Mouse (Mus musculus) heart, embryonic 10.5 days (tissue): ENCODE measurements around the gene Clec2g. TPM values are rescaled to one million over a fixed set of nuclear protein-coding genes. Genes with fewer than 3 reads are reported as not detected.
"Not testable (repeated sequence)": the region's sequence is repeated elsewhere in the genome, so short reads cannot be mapped to it uniquely, and the experiment has no call there.

Experiments used
- DNase-seq: peaks from one replicate; pipeline ENCODE4 v3.0.0-alpha.2; 2017; ENCODE audit warnings: low spot score
- H3K27ac ChIP-seq: fragments of 300-500 bp; sonication (generic); 2 replicates; pipeline ENCODE4 v1.5.1; 2016; ENCODE audit warnings: mild to moderate bottlenecking
- H3K27me3 ChIP-seq: fragments of 300-500 bp; sonication (generic); 2 replicates; pipeline ENCODE4 v1.6.1; 2016; ENCODE audit warnings: mild to moderate bottlenecking; ENCODE audit not compliant: poor library complexity, insufficient read depth, severe bottlenecking
- H3K36me3 ChIP-seq: fragments of 300-500 bp; sonication (generic); 2 replicates; pipeline ENCODE4 v1.6.1; 2016; ENCODE audit warnings: mild to moderate bottlenecking, moderate library complexity
- H3K4me1 ChIP-seq: fragments of 300-500 bp; sonication (generic); 2 replicates; pipeline ENCODE4 v1.6.1; 2016; ENCODE audit warnings: mild to moderate bottlenecking
- H3K4me3 ChIP-seq: fragments of 300-500 bp; sonication (generic); 2 replicates; pipeline ENCODE4 v1.5.1; 2016; ENCODE audit warnings: mild to moderate bottlenecking, moderate library complexity
- H3K9me3 ChIP-seq: fragments of 300-500 bp; sonication (generic); 2 replicates; pipeline ENCODE4 v1.6.1; 2016; ENCODE audit warnings: mild to moderate bottlenecking, moderate library complexity
- WGBS: fragments of 180-500 bp; shearing (Covaris S2); methylation state at CpG from one replicate; pipeline ENCODE4 v1.1.7; 2016; 5-methylcytosine and 5-hydroxymethylcytosine counted together
- polyA plus RNA-seq: library from polyadenylated mRNA; unstranded; fragments of >200 nt; fragmentation: Nextera tagmentation; extraction: Ambion mirVana; gene quantifications from 2 replicates; pipeline ENCODE4 v1.2.1, GENCODE M21; 2016

Gene Clec2g
- polyA plus RNA-seq, 1 experiment from 2014 or later, result not detected

- H3K36me3 ChIP-seq, result no peaks in the 10 kb centered on the region
- no peaks in the 10 kb centered on the region for H3K4me1 ChIP-seq
- H3K4me3 ChIP-seq, result no peak overlapping the region
- DNase-seq, result no peak
- peaks cover 3% of the 10 kb centered on the region; the same call in 1 of the 2 replicates for H3K9me3 ChIP-seq
- H3K27ac ChIP-seq, result no peak overlapping the region
- no peaks in the 10 kb centered on the region for H3K27me3 ChIP-seq
- 70% methylated on average over 3 of the region's 3 CpGs for WGBS
Measured at GRCm38 (mm10) chr6:128945564-128945963, 11.4 kb downstream of the Clec2g start.

DNA sequence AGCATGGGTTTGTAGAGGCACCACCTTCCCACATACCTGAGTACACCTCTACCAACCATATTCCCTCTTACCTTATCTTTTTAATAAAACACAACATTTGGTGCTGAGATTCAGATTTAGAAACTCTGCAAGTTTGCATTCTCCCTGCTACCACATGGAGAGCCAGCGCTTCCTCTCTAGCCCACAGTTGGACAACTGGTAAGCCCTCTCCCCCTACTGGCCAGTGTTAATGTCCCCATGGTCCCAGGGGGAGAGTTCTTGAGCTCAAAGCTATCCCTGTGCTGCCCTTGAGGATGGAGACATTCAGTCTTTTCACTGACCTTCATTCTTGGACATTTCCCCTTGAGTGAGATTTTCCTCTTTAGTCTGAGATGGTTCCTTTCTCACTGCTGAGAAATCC, 26.9 kb downstream of the Clec2g start:
- H3K27ac ChIP-seq, result no peak overlapping the region
- no peaks in the 10 kb centered on the region for H3K4me1 ChIP-seq
- no peaks in the 10 kb centered on the region for H3K36me3 ChIP-seq
- DNase-seq, result no peak
- WGBS, result 82% methylated on average over 1 of the region's 1 CpGs
- H3K4me3 ChIP-seq, result no peak overlapping the region
- no peaks in the 10 kb centered on the region for H3K9me3 ChIP-seq
- H3K27me3 ChIP-seq, result no peaks in the 10 kb centered on the region

GRCm38 (mm10) chr6:128962108-128962507, 27.9 kb downstream of the Clec2g start:
- H3K36me3 ChIP-seq, H3K27ac ChIP-seq: not testable (repeated sequence)
- 75% methylated on average over 2 of the region's 2 CpGs for WGBS

GRCm38 (mm10) chr6:128964519-128964918, 30.3 kb downstream of the Clec2g start:
- Histone ChIP-seq H3K9me3 (no peaks in the 10 kb centered on the region), H3K27me3 (no peaks in the 10 kb centered on the region), H3K4me1 (no peaks in the 10 kb centered on the region), H3K27ac (no peak overlapping the region), H3K36me3 (no peaks in the 10 kb centered on the region), H3K4me3 (no peak overlapping the region)
- no peak for DNase-seq

More at GRCm38 (mm10) chr6:128962108-128962507, 27.9 kb downstream of the Clec2g start:
- not testable (repeated sequence) for H3K9me3 ChIP-seq, H3K27me3 ChIP-seq, H3K4me3 ChIP-seq, DNase-seq, H3K4me1 ChIP-seq

- Histone ChIP-seq H3K27ac (no peak overlapping the region), H3K27me3 (no peaks in the 10 kb centered on the region), H3K9me3 (no peaks in the 10 kb centered on the region), H3K36me3 (no peaks in the 10 kb centered on the region), H3K4me1 (no peaks in the 10 kb centered on the region), H3K4me3 (no peak overlapping the region)
- no peak for DNase-seq
Measured at GRCm38 (mm10) chr6:128968463-128968862, 34.3 kb downstream of the Clec2g start.

GRCm38 (mm10) chr6:128969741-128970140, 35.6 kb downstream of the Clec2g start:
- H3K9me3 ChIP-seq, result no peaks in the 10 kb centered on the region
- H3K27ac ChIP-seq, result no peak overlapping the region
- DNase-seq, result no peak
- WGBS, result 90% methylated on average over 1 of the region's 1 CpGs
- no peak overlapping the region for H3K4me3 ChIP-seq
- no peaks in the 10 kb centered on the region for H3K4me1 ChIP-seq
- no peaks in the 10 kb centered on the region for H3K27me3 ChIP-seq
- H3K36me3 ChIP-seq, result no peaks in the 10 kb centered on the region

- H3K4me3 ChIP-seq, DNase-seq, H3K27me3 ChIP-seq, H3K27ac ChIP-seq, H3K36me3 ChIP-seq, H3K9me3 ChIP-seq, H3K4me1 ChIP-seq: not testable (repeated sequence)
- 92% methylated on average over 20 of the region's 20 CpGs for WGBS
Measured at GRCm38 (mm10) chr6:128970508-128971393, 36.6 kb downstream of the Clec2g start.

DNA sequence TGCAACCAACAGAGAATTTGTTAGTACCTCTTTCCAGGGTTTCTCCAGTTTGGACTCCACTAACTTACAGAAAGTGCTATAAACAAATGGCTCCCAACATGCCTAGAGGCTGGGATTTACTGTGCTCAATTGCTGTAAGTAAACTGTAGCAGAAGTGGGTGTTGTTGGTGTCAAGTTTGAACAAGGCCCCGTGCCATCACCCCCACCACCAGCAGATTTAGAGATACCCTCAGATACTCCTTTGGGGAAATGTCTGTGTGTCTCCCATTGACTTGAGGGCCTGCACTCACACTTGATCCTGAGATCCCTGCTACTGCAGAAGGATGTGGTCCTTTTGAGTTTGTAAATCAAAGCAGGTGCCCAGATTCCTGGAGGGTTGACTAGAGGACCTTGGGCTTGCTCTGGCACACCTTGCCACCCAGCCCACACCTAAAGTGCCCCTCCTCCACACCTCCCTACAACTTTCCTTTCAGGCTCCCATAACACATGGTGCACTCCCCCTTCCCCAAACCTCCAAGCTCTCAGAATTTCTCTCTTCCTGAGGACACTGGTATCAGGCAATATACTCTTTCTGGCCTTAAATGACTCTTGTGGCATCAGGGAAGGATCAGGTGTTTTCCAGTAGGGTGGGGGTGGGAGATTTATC, 37.3 kb downstream of the Clec2g start:
- Histone ChIP-seq H3K4me1 (no peaks in the 10 kb centered on the region), H3K4me3 (no peak overlapping the region), H3K27me3 (no peaks in the 10 kb centered on the region), H3K27ac (no peak overlapping the region), H3K36me3 (no peaks in the 10 kb centered on the region), H3K9me3 (no peaks in the 10 kb centered on the region)
- DNase-seq, result no peak
- 71% methylated on average over 1 of the region's 1 CpGs for WGBS

- Histone ChIP-seq H3K4me1 (no peaks in the 10 kb centered on the region), H3K27me3 (no peaks in the 10 kb centered on the region), H3K9me3 (no peaks in the 10 kb centered on the region), H3K27ac (no peak overlapping the region), H3K36me3 (no peaks in the 10 kb centered on the region), H3K4me3 (no peak overlapping the region)
- WGBS, result 84% methylated on average over 2 of the region's 2 CpGs
- no peak for DNase-seq
Measured at GRCm38 (mm10) chr6:128972156-128972555, 38.0 kb downstream of the Clec2g start.

- 86% methylated on average over 5 of the region's 5 CpGs for WGBS
Measured at GRCm38 (mm10) chr6:128972687-128973438, 38.7 kb downstream of the Clec2g start.

GRCm38 (mm10) chr6:128973439-128973697, 39.2 kb downstream of the Clec2g start:
- Histone ChIP-seq H3K4me3 (no peak overlapping the region), H3K4me1 (no peaks in the 10 kb centered on the region), H3K27me3 (no peaks in the 10 kb centered on the region), H3K9me3 (no peaks in the 10 kb centered on the region), H3K27ac (no peak overlapping the region), H3K36me3 (no peaks in the 10 kb centered on the region)
- no peak for DNase-seq
- 94% methylated on average over 3 of the region's 3 CpGs for WGBS

More at GRCm38 (mm10) chr6:128972687-128973438, 38.7 kb downstream of the Clec2g start:
- no peaks in the 10 kb centered on the region for H3K27me3 ChIP-seq
- H3K4me3 ChIP-seq, result no peak overlapping the region
- no peaks in the 10 kb centered on the region for H3K9me3 ChIP-seq
- no peak for DNase-seq
- H3K36me3 ChIP-seq, result no peaks in the 10 kb centered on the region
- H3K4me1 ChIP-seq, result no peaks in the 10 kb centered on the region
- H3K27ac ChIP-seq, result no peak overlapping the region

GRCm38 (mm10) chr6:128974850-128975249, 40.7 kb downstream of the Clec2g start:
- not testable (repeated sequence) for H3K4me3 ChIP-seq, H3K9me3 ChIP-seq, H3K27ac ChIP-seq, DNase-seq, H3K27me3 ChIP-seq, H3K4me1 ChIP-seq, H3K36me3 ChIP-seq

- no peak for DNase-seq
- no peak overlapping the region for H3K4me3 ChIP-seq
- H3K4me1 ChIP-seq, result no peaks in the 10 kb centered on the region
- H3K9me3 ChIP-seq, result no peaks in the 10 kb centered on the region
- H3K27ac ChIP-seq, result no peak overlapping the region
- no peaks in the 10 kb centered on the region for H3K27me3 ChIP-seq
- no peaks in the 10 kb centered on the region for H3K36me3 ChIP-seq
Measured at GRCm38 (mm10) chr6:128976194-128976593, 42.0 kb downstream of the Clec2g start.
